Mouse (Mus musculus): Measurements from ENCODE around the gene Sox6.

Sox6 gene

GRCm38 (mm10) chr7:115752121-115752634, 286.4 kb downstream of the Sox6 start:
- DNase-seq (ENCODE audit: low spot score): no peak

DNA sequence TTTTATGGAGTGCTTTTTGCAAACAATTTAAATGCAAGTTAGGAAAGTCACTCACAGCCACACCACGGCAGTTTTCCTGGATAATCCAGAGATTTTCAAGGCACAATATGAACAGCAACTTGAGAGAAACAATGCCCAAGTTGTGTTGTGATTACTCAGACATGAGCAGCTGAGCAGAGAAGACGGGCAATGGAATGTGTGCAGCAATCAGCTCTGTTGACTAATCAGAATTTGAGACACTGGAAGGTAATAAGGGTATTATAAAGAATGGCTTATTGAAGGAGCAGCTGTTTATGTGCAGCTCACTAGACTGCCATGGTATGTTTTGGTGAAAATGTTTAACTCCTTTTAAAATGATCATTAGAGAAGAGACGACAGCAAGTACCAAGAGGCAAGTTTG, 287.5 kb downstream of the Sox6 start:
- DNase-seq (ENCODE audit: low spot score): no peak

DNA sequence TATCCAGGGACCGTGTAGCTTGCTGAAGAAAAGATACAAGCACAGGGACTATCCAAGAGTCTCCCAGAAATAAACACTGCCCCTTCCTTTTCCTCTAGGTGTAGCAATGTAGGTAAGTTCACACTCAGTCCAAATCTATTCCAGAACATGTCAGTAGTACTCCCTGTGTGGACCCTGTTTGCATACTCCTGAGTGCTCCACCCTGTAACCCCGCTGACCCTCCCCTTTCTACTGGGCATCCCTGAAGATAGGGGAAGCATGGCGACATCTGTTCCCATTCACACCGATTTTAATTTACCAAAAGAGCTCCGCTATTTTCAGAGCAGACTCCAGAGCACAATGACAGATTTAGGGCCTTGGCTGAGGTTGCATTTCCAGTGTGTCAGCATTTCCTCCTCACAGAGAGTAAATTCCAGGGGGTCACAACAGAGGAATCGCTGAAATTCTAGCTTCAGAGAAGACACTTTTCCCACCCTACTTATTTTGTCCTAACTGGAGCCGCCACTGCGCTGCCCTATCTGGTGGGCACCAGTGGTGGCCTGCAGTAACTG, 288.2 kb downstream of the Sox6 start:
- no peak for DNase-seq (ENCODE audit: low spot score)

DNA sequence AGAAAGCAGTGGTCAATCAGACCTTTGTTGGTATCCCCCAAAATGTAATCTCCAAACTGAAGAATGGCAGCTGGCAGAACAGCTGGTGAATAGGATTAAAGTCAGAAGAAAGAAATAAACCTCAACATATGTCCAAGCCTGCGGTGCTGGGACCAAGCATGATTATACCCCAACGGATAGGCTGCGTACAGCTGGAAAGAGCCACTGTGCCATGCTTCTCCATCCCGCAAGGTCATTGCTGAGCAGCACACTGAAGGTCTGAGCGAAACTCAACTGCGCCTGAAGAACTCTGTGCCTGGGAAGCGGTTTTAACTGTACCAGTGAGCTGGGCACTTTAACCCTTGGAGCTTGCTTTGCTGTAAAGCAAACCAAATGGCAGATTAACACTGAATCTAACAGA, 291.1 kb downstream of the Sox6 start:
- DNase-seq (ENCODE audit: low spot score): no peak

DNA sequence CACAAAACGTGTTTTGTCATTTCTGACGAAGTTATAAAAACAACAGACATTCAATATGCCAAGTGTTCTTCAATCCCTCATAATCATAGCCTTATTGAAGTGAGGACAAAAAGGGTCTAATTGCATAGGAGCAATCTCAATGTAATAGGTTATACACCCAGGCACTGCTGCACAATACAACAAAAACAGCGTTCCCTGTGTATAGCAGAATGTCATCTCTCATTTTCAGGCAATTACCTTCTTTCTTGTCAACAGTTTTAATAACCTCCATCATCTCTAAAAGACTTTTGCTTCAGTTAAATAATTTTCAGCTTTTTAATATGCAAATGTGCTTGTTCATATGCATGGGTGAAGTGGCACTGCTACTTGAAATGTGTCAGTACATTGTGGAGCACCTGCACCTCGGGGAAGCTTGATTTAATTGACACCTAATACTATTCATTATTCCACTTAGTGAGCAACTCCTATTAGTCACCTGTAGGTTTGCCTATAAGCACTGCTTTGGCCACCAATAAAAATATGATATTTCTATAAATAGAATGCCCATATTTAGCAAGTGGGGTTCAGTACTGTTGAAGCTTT, 292.8 kb downstream of the Sox6 start:
- no peak for DNase-seq (ENCODE audit: low spot score)

- DNase-seq (ENCODE audit: low spot score): no peak
These were observed 304.5 kb downstream of the Sox6 start for GRCm38 (mm10) chr7:115734137-115734536.

DNA sequence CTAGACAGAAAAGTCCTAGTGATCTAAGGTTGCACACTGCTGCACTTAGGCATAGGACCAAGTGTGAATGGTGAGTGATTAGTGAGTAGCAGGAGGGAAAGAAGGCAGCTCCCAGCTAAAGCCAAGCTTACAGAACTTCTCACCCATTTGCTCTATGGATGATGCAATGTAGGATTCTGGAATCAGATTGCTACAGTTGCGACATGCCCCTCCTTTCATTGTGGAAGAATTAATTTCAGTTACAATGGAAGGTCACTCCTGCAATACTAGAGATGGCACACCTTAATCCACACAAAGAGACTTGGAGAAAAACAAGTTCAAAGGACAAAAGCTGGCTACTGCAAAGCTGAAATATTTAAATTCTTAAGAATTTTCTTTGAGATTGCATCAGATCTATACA, 305.8 kb downstream of the Sox6 start:
- no peak for DNase-seq (ENCODE audit: low spot score)

DNA sequence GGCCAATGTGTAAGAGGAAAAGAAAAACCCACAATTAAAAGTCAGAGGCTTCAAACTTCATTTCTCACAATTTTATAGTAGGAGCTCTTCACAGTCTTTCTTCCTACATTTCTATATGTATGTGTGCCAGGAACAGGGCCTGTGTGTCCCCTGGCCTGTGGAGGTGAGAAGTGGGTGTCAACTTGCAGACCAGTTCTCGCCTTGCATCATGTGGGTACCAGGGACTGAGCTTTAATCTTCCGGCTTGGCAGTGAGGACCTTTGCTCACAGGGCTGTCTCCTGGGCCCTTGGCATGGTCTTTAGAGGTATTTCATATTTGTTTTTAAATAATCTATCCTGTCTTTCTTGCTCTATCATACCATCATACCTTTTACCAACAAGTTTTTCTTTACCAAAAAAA, 311.8 kb downstream of the Sox6 start:
- no peak for DNase-seq (ENCODE audit: low spot score)

DNA sequence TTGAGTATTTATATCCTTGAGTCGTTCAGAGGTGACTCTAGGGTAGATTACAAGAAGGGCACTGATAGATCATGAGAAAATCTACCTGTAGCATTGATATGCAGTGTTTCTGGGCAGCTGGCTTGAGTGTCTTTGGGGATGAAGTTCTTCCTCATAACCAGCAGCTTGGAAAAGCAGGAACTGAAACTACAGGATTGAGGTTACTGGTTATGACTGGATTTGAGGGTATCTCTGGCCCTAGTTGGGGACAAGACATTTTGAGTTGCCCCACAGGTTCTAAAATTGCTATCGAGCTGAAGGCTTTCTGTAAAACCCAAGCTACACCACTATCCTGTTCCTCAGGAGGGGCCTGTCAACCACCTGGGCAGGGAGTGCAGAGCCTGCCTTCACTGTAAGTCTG, 314.2 kb downstream of the Sox6 start:
- no peak for DNase-seq (ENCODE audit: low spot score)

DNA sequence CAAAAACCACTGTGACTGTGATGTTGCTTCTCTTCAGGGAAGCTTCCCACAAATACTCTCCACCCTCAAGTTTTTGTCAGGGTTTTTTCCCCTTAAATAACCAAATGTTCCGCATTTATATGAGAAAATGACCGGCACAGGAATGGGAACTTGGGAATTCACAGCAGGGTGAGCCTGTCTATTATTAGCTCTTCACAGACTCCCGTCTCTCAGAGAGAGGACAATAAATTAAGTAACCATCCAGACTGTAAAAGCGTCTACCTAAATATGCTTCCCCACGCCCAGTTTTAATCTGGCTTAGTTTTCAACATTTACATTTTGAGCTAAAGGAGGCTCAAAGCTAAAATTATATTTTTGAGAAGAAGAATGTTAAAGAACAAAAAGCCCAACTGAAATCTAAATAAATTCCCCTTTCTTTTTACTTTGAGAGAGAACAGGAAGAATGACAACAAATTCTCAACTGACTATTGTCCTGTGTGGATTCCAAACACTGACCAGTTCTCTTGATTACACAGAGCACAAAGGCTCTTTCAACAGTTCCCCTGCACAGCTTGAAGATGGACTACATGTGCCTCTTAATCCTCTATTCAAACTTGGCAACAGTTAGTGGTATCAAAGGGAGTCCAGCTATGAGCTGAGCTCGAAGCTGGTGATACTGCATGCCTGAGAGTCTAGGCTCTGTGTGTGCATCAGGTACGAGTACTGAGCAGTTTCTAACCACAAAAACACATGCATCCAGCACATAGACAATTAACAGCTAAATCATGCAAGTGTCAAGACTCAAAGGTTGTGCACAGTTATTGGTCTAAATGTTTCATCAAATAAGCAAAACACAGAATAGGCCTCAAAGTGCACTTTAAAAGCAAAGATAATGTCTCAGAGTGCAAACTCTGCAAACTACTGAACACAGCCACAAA, 316.7 kb downstream of the Sox6 start:
- DNase-seq (ENCODE audit: low spot score): no peak

DNA sequence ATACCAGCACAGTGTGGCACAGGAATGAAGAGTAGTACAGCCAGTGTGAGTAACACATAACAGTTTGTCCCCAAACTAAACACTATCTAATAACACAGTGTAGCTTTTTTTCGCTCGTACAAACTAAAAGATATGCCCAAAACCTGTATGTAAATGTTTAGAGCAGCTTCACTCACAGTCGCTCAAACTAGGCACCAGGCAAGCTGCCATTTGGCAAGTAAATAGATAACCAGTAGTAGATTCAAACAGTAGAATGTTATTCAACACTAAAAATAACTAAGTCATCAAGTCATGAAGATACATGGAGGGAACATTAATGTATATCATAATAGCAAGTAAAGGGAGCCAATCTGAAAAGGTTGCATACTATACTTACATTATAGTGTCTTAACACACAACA, 318.8 kb downstream of the Sox6 start:
- no peak for DNase-seq (ENCODE audit: low spot score)

DNA sequence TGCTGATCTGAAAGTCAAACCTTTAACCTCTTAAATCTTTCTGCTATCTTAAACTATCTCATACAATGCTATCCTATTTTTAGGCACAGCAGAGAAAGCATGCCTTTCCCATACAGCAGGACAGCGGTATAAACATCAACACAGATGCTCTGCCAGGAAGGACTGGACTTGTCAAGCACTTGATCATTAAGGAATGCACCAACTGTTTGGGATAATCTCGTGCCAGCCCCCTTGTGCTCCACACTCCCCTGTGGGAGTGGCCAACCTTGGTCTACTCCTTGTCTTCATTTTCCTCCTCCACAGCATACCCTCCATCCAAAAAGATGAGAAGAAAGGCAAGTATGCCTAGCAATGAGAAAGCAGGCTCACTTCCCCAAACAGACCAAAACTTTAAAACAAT, 332.5 kb downstream of the Sox6 start:
- peak; percentile 1 for DNase-seq (ENCODE audit: low spot score)

DNA sequence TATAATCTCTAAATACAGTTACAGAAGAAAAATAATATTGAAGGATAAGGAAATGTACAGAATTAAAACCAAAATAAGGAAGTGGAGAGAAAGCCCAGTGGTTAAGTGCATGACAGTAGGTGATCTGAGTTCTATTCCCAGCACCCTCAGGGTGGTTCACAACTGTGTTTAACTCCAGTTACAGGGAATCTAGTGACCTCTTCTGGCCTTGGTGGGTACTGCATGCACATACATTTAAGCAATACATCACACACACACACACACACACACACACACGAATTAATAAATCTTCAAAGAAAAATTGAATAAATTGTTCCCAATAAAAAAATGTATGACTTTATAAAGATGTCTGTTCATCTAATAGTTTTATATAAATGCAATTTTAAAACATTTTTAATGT, 340.5 kb downstream of the Sox6 start:
- DNase-seq (ENCODE audit: low spot score): no peak

- no peak for DNase-seq (ENCODE audit: low spot score)
These were observed 345.4 kb downstream of the Sox6 start for GRCm38 (mm10) chr7:115693206-115693605.

- no peak for DNase-seq (ENCODE audit: low spot score)
These were observed 347.5 kb downstream of the Sox6 start for GRCm38 (mm10) chr7:115691091-115691490.

GRCm38 (mm10) chr7:115686687-115687086, 351.9 kb downstream of the Sox6 start:
- DNase-seq (ENCODE audit: low spot score): no peak

- no peak for DNase-seq (ENCODE audit: low spot score)
These were observed 354.5 kb downstream of the Sox6 start for GRCm38 (mm10) chr7:115684142-115684541.

GRCm38 (mm10) chr7:115671749-115672148, 366.8 kb downstream of the Sox6 start:
- DNase-seq (ENCODE audit: low spot score): no peak

- DNase-seq (ENCODE audit: low spot score): no peak
These were observed 367.3 kb downstream of the Sox6 start for GRCm38 (mm10) chr7:115671272-115671671.

DNA sequence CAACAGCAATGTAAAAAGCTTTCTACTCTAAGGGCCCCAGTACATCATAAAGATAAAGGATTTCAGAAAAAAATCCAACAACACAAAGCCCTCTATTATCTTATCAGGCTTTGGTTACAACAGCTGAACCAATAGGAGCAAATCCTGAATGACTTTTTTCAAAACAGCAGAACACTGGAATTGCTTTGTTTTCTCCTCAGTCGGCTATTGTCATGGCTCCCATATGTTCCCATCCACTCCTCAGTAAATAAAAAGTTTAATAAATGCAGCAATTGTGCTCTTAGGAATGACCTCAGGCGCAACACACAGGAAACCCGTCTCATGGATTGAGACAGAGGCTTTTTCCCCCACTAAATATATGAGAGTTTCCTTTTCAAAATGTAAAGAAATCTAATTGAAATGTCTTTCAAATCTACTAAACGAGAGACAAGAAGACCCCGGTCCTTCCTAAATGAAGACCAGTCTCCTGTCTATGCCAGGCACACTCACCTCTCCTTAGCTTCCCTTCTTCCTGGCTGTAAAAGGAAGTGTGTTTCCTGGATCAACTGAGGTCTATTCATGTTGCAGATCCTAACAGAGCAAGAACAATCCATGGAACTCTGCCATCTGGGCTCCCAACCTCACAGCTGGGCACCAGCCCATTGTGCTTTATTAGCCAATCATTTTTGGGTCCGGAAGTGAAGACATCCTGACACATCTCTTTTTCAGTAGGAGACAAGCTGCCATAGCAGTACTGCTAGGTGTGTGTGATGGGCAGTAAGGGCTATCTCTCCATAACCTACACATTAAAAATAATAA, 369.2 kb downstream of the Sox6 start:
- DNase-seq (ENCODE audit: low spot score): peak; percentile 8

- no peak for DNase-seq (ENCODE audit: low spot score)
These were observed 371.8 kb downstream of the Sox6 start for GRCm38 (mm10) chr7:115666686-115667382.

- no peak for DNase-seq (ENCODE audit: low spot score)
These were observed 375.2 kb downstream of the Sox6 start for GRCm38 (mm10) chr7:115663399-115663798.
